Mouse (Mus musculus): ENCODE results near the gene Acot1. TPM values are rescaled to one million over a fixed set of nuclear protein-coding genes. Genes with fewer than 3 reads are reported as not detected.

Acot1 gene
- total RNA-seq (2023; ENCODE audit: inconsistent age) = 2.8 to 4.0 TPM (median 3.5 TPM) in 3 of 4 replicates, not detected in the other

GRCm38 (mm10) chr12:84009171-84009965, at the start of gene Acot1:
Gene Acot1, plus strand, starts transcription at chr12:84009490.

DNA sequence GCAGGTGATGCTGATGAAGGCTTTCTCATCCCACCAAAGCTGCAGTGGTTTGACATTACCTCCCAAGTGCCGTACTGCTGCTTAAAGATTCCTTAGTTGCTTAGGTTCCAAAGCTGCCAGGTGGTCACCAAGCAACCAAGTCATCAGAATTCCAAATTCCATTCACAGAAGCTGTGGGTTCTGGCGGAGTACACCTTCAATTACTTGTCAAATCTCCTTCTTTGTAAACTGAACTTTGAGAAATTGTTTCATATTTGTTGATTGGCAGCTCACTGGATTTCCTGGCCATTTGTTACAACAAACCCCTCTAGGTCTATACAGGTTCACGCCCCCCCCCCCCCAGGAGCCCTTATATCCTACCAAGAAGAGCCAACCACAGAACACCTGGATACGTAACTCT, 24.5 kb upstream of the Acot1 start, which contains the start of gene Heatr4:
Gene Heatr4, minus strand, starts transcription at position 101 of the 400 bp plus-strand sequence.

DNA sequence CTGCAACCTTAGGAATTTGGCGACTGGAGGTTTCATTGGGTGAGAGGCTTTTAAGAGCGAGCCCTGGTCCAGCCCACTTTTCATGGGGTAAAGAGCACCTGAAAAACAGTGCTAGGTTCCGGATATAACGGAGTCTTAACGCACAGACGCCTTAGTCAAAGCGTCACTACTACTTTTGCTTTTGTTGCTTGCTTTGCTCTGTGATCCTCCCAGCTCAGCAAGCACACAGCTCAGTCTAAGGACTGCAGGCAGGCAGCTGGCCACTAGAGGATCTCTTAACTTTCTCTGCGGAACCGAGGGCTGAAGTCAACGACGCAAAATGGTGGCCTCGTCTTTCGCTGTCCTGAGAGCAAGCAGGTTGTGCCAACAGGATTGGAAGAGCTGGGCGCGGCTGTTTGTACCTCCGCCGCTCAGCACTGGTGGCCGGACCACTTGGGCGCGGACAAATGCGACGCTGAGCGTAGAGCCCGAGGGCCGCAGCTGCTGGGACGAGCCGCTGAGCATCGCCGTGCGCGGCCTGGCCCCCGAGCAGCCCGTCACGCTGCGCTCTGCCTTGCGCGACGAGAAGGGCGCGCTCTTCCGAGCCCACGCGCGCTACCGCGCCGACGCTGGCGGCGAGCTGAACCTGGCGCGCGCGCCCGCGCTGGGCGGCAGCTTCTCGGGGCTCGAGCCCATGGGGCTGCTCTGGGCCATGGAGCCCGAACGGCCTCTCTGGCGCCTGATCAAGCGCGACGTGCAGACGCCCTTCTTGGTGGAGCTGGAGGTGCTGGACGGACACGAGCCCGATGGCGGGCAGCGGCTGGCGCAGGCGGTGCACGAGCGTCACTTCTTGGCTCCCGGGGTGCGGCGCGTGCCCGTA, 21.5 kb upstream of the Acot1 start, which contains the start of gene Acot2:
Gene Acot2, plus strand, starts transcription at position 279 of the 859 bp plus-strand sequence.

GRCm38 (mm10) chr12:84038241-84038640, 29.0 kb downstream of the Acot1 start, which contains the start of gene Acot4:
Gene Acot4, plus strand, starts transcription at chr12:84038379.

GRCm38 (mm10) chr12:84038691-84039111, 29.4 kb downstream of the Acot1 start, which contains the start of gene Gm49366:
Gene Gm49366, plus strand, starts transcription at chr12:84038935.

DNA sequence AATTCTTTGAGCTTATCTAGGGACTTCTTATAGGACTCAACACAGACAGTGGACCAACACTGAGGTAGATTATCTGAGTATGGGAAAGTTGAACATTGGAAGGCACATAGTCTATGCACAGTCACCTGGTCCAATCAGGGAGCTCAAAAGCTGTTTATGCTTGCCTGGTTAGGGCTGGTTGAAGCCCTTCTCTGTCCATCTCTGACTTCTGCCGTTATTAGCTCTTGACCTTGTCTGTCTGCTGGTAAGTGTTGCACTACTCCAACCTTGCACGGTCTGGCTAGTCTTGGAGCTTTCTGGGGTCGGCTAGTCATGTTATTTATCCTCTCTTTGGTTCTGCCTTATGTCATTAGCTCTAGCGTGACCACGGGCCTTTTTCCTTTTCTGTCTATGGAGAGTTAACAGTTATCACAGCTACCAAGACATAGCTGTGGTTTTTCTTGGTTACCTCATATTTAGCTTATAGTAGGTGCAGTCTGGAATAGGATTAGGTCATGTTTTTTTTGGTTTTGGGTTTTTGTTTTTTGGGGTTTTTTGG, 42.7 kb downstream of the Acot1 start, which contains the start of gene Acot3:
Gene Acot3, plus strand, starts transcription at position 208 of the 538 bp plus-strand sequence.

Other genes with a start within 250 kb of the Acot1 start
- gene Papln, start 245.9 kb upstream of the Acot1 start, total RNA-seq (2023; ENCODE audit: inconsistent age) = 1.1 to 1.9 TPM (median 1.4 TPM) in 4 replicates
- gene Numb, start 87.6 kb upstream of the Acot1 start, total RNA-seq (2023; ENCODE audit: inconsistent age) = 32.9 to 43.5 TPM (median 40.6 TPM) in 4 replicates
- gene Riox1, start 58.9 kb upstream of the Acot1 start, total RNA-seq (2023; ENCODE audit: inconsistent age) = 13.4 to 16.1 TPM (median 14.9 TPM) in 4 replicates
- gene Heatr4, start 24.6 kb upstream of the Acot1 start, total RNA-seq (2023; ENCODE audit: inconsistent age) = not detected in 4 replicates
- 30.7 to 34.2 TPM (median 32.4 TPM) in 4 replicates for gene Acot2, start 21.6 kb upstream of the Acot1 start, total RNA-seq (2023; ENCODE audit: inconsistent age)
- gene Acot4, start 28.9 kb downstream of the Acot1 start, total RNA-seq (2023; ENCODE audit: inconsistent age) = not detected in 4 replicates
- gene Gm49366, start 29.4 kb downstream of the Acot1 start, total RNA-seq (2023; ENCODE audit: inconsistent age) = not detected in 4 replicates
- gene Acot3, start 42.7 kb downstream of the Acot1 start, total RNA-seq (2023; ENCODE audit: inconsistent age) = not detected in 4 replicates
- gene Acot5, start 59.8 kb downstream of the Acot1 start, total RNA-seq (2023; ENCODE audit: inconsistent age) = 0.38 TPM in 1 of 4 replicates, not detected in the others
- gene Acot6, start 91.2 kb downstream of the Acot1 start, total RNA-seq (2023; ENCODE audit: inconsistent age) = 0.75 to 0.97 TPM (median 0.91 TPM) in 4 replicates
- 0.35 to 1.00 TPM (median 0.81 TPM) in 4 replicates for gene Dnal1, start 104.9 kb downstream of the Acot1 start, total RNA-seq (2023; ENCODE audit: inconsistent age)
- gene Pnma1, start 139.0 kb downstream of the Acot1 start, total RNA-seq (2023; ENCODE audit: inconsistent age) = 10.2 to 14.2 TPM (median 11.9 TPM) in 4 replicates
- gene Elmsan1, start 209.4 kb downstream of the Acot1 start, total RNA-seq (2023; ENCODE audit: inconsistent age) = 173 to 223 TPM (median 205 TPM) in 4 replicates